Mouse (Mus musculus) erythroblast, adult 5-6 weeks (primary cell): ENCODE results near the gene Sh2d4b. TPM values are rescaled to one million over a fixed set of nuclear protein-coding genes. Genes with fewer than 3 reads are reported as not detected.

Experiments used
- ATAC-seq: replicated peaks from 2 replicates; pipeline ENCODE4 v1.8.0; 2016; ENCODE audit warnings: moderate number of reproducible peaks, mild to moderate bottlenecking, moderate TSS enrichment, inconsistent platforms; ENCODE audit not compliant: poor library complexity, low FRiP score, severe bottlenecking
- total RNA-seq, 2 experiments: library from RNA; stranded (forward) in 1 of 2; stranded (reverse) in 1 of 2; fragments of 150-400 nt in 1 of 2; fragments of 200-764, 138-1000 nt in 1 of 2; gene quantifications; 2 replicates each; pipeline versions ENCODE4 v1.2.3 to v1.2.4; 2015 to 2017; ENCODE audit warnings: low replicate concordance in 2 of 2

Sh2d4b gene
- total RNA-seq, 2 experiments from 2014 or later, result not detected

GRCm38 (mm10) chr14:40911529-40911928 lies 18.5 kb upstream of the Sh2d4b start:
- no peak for ATAC-seq

- ATAC-seq, result no peak
These were observed 15.7 kb upstream of the Sh2d4b start for GRCm38 (mm10) chr14:40908763-40909162.

- no peak for ATAC-seq
These were observed 13.7 kb upstream of the Sh2d4b start for GRCm38 (mm10) chr14:40906770-40907169.

- ATAC-seq, result no peak
These were observed 12.7 kb upstream of the Sh2d4b start for GRCm38 (mm10) chr14:40905813-40906212.

- ATAC-seq, result no peak
These were observed 9.4 kb upstream of the Sh2d4b start for GRCm38 (mm10) chr14:40902307-40903055.

- ATAC-seq, result no peak
These were observed 7.2 kb upstream of the Sh2d4b start for GRCm38 (mm10) chr14:40900267-40900666.

- ATAC-seq, result no peak
These were observed 4.8 kb upstream of the Sh2d4b start for GRCm38 (mm10) chr14:40897916-40898315.

GRCm38 (mm10) chr14:40895681-40896080 lies 2.6 kb upstream of the Sh2d4b start:
- no peak for ATAC-seq

- peak; percentile 75 for ATAC-seq
These were observed 1.6 kb upstream of the Sh2d4b start for GRCm38 (mm10) chr14:40894576-40895247.

GRCm38 (mm10) chr14:40893884-40894283 lies 818 bp upstream of the Sh2d4b start:
- no peak for ATAC-seq

GRCm38 (mm10) chr14:40892326-40892825 lies 690 bp downstream of the Sh2d4b start:
- no peak for ATAC-seq

GRCm38 (mm10) chr14:40891506-40891905 lies 1.6 kb downstream of the Sh2d4b start:
- ATAC-seq, result no peak

GRCm38 (mm10) chr14:40889704-40890103 lies 3.4 kb downstream of the Sh2d4b start:
- no peak for ATAC-seq

- ATAC-seq, result no peak
These were observed 3.9 kb downstream of the Sh2d4b start for GRCm38 (mm10) chr14:40889181-40889580.

GRCm38 (mm10) chr14:40886428-40887202 lies 6.5 kb downstream of the Sh2d4b start:
- ATAC-seq, result no peak

- ATAC-seq, result no peak
These were observed 7.3 kb downstream of the Sh2d4b start for GRCm38 (mm10) chr14:40885752-40886151.

GRCm38 (mm10) chr14:40885225-40885624 lies 7.8 kb downstream of the Sh2d4b start:
- no peak for ATAC-seq

- ATAC-seq, result no peak
These were observed 18.5 kb downstream of the Sh2d4b start for GRCm38 (mm10) chr14:40874565-40874964.

GRCm38 (mm10) chr14:40873961-40874360 lies 19.1 kb downstream of the Sh2d4b start:
- no peak for ATAC-seq

- ATAC-seq, result no peak
These were observed 22.5 kb downstream of the Sh2d4b start for GRCm38 (mm10) chr14:40870598-40870997.
